Mouse (Mus musculus): ENCODE data around the gene Ppp4c. TPM values are rescaled to one million over a fixed set of nuclear protein-coding genes. Genes with fewer than 3 reads are reported as not detected.

Ppp4c gene
- polyA plus RNA-seq, 1 experiment from 2014 or later: 135 TPM

DNA sequence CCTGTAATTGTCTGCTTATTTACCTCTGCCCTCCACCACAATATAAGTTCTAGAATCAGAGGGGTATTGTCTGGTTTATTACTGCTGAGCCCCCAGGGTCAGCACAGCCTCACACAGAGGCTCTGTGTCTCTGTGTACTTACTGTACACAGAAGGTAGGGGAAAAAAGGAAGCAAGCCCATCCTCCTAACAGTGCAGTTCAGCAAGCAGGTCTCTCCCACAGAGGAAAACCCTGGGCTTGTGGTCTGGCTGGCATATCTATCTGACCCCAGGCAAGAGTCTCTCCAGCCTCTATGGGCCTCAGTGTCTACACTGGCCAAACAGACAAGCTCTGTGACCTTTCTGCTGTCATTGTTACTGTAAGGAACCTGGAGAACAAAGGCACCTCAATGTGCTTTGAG is 11.5 kb upstream of the Ppp4c start:
- no peaks in the 10 kb centered on the region for H3K27me3 ChIP-seq (replicated peaks; ENCODE audit: control insufficient read depth, insufficient read depth, low read length)
- H3K9ac ChIP-seq (ENCODE audit: low read depth, low read length): no peak overlapping the region
- no peak overlapping the region for H3K27ac ChIP-seq (ENCODE audit: low read depth, low read length)
- ATAC-seq: no peak
- 0 out of 2 replicates have a peak, but pooled peaks cover 3% of the 10 kb centered on the region for H3K4me1 ChIP-seq (replicated peaks; ENCODE audit: control insufficient read depth, insufficient read depth, low read length)
- no peak overlapping the region for H3K4me2 ChIP-seq (replicated peaks; ENCODE audit: low read depth)
- no peaks in the 10 kb centered on the region for H3K9me3 ChIP-seq (ENCODE audit: control insufficient read depth)
- TF ChIP-seq CTCF (IDR thresholded peaks at IDR 0.05; ENCODE audit: low read depth): no peak
- H3K4me3 ChIP-seq (ENCODE audit: low read depth, low read length): no peak overlapping the region
- H3K36me3 ChIP-seq (ENCODE audit: control insufficient read depth, insufficient read depth): no peaks in the 10 kb centered on the region; the same call in 1 of the 2 replicates

DNA sequence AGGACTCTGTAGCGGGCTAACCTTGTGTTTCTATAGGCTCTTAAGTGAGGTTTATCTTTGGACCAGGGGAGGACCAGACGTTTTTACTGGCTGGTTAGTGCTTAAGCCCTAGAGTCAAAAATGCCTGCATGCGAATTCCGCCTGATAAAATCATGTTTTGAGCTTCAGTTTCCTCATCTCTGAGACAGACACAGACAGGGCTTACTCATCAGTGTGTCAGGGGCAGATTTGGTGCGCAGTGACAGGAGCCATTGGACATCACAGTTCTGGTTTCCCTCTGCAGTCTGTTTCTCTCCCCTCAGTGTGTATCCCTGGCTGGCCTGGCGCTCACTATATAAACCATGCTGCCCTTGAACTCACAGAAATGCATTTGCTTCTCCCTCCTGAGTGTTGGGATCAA is 10.9 kb upstream of the Ppp4c start:
- Histone ChIP-seq H3K9me3 (ENCODE audit: control insufficient read depth) (no peaks in the 10 kb centered on the region), H3K9ac (ENCODE audit: low read depth, low read length) (no peak overlapping the region), H3K36me3 (ENCODE audit: control insufficient read depth, insufficient read depth) (no peaks in the 10 kb centered on the region; the same call in 1 of the 2 replicates), H3K4me3 (ENCODE audit: low read depth, low read length) (no peak overlapping the region), H3K27ac (ENCODE audit: low read depth, low read length) (no peak overlapping the region), H3K4me2 (replicated peaks; ENCODE audit: low read depth) (no peak overlapping the region), H3K27me3 (replicated peaks; ENCODE audit: control insufficient read depth, insufficient read depth, low read length) (no peaks in the 10 kb centered on the region), H3K4me1 (replicated peaks; ENCODE audit: control insufficient read depth, insufficient read depth, low read length) (0 out of 2 replicates have a peak, but pooled peaks cover 3% of the 10 kb centered on the region)
- ATAC-seq: no peak
- no peak for TF ChIP-seq CTCF (IDR thresholded peaks at IDR 0.05; ENCODE audit: low read depth)
- 84% methylated on average over 6 of the region's 6 CpGs for WGBS

DNA sequence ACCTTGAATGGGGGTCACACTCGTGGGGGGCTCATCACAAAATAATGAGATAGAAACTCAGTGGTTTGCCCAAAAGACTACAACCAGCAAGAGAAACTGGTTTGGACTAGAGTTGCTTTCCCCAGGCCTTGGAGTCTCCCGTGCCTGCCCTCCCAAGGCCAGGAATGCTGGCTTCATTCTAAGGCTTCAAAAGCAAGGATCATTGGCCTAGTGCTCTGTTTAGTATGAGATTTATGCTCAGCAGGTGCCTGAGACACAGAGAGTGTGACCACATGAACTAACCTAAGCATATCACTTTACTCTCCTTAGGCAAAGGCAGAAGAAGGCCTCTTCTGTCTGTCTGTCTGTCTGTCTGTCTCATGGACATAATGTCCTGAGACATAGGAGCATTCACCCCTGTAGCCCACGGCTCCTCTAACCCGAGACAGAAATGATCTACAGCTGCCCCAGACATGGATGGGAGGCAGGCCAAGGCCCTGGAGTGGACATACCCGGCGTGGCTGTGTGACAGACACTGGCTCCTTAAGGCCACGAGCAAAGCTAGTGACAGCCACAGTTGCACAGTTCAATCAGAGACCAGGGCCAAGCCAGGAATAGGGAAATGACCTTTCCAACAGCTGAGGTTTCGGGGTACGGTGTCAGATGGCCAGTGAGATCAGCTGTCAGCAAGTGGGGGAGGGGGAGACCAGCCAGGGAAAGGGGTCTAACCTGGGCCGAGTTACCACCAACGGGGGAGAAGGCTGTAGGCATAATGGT is 10.0 kb upstream of the Ppp4c start:
- 84% methylated on average over 11 of the region's 11 CpGs for WGBS
- Histone ChIP-seq H3K9me3 (ENCODE audit: control insufficient read depth) (no peaks in the 10 kb centered on the region), H3K4me2 (replicated peaks; ENCODE audit: low read depth) (no peak overlapping the region), H3K27ac (ENCODE audit: low read depth, low read length) (no peak overlapping the region), H3K9ac (ENCODE audit: low read depth, low read length) (no peak overlapping the region), H3K36me3 (ENCODE audit: control insufficient read depth, insufficient read depth) (peaks cover 3% of the 10 kb centered on the region; the same call in 1 of the 2 replicates), H3K4me3 (ENCODE audit: low read depth, low read length) (no peak overlapping the region), H3K27me3 (replicated peaks; ENCODE audit: control insufficient read depth, insufficient read depth, low read length) (no peaks in the 10 kb centered on the region), H3K4me1 (replicated peaks; ENCODE audit: control insufficient read depth, insufficient read depth, low read length) (0 out of 2 replicates have a peak, but pooled peaks cover 3% of the 10 kb centered on the region)
- no peak for TF ChIP-seq CTCF (IDR thresholded peaks at IDR 0.05; ENCODE audit: low read depth)
- no peak for ATAC-seq

DNA sequence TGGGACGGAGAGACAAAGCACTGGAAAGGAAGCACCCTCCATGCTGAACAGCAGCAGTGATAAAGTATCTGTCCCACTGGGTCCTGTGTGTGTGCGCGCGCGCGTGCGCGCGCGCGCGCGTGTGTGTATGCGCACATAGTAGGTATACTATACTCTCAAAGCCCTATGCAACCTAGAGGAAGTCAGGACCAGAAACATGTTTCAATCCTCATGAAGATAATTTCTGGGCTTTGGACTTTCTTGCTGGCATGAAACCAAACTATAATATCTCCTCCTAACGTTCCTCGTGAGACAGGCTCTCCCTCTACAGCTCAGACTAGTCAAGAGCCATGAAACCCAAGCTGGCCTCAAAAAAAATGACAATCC is 8.7 kb upstream of the Ppp4c start:
- no peak for TF ChIP-seq CTCF (IDR thresholded peaks at IDR 0.05; ENCODE audit: low read depth)
- 88% methylated on average over 16 of the region's 16 CpGs for WGBS
- Histone ChIP-seq H3K27me3 (replicated peaks; ENCODE audit: control insufficient read depth, insufficient read depth, low read length) (no peaks in the 10 kb centered on the region), H3K27ac (ENCODE audit: low read depth, low read length) (no peak overlapping the region), H3K9me3 (ENCODE audit: control insufficient read depth) (no peaks in the 10 kb centered on the region), H3K4me3 (ENCODE audit: low read depth, low read length) (no peak overlapping the region), H3K4me1 (replicated peaks; ENCODE audit: control insufficient read depth, insufficient read depth, low read length) (0 out of 2 replicates have a peak, but pooled peaks cover 3% of the 10 kb centered on the region), H3K9ac (ENCODE audit: low read depth, low read length) (no peak overlapping the region), H3K36me3 (ENCODE audit: control insufficient read depth, insufficient read depth) (peaks cover 11% of the 10 kb centered on the region; the same call in 1 of the 2 replicates), H3K4me2 (replicated peaks; ENCODE audit: low read depth) (no peak overlapping the region)
- ATAC-seq: no peak

DNA sequence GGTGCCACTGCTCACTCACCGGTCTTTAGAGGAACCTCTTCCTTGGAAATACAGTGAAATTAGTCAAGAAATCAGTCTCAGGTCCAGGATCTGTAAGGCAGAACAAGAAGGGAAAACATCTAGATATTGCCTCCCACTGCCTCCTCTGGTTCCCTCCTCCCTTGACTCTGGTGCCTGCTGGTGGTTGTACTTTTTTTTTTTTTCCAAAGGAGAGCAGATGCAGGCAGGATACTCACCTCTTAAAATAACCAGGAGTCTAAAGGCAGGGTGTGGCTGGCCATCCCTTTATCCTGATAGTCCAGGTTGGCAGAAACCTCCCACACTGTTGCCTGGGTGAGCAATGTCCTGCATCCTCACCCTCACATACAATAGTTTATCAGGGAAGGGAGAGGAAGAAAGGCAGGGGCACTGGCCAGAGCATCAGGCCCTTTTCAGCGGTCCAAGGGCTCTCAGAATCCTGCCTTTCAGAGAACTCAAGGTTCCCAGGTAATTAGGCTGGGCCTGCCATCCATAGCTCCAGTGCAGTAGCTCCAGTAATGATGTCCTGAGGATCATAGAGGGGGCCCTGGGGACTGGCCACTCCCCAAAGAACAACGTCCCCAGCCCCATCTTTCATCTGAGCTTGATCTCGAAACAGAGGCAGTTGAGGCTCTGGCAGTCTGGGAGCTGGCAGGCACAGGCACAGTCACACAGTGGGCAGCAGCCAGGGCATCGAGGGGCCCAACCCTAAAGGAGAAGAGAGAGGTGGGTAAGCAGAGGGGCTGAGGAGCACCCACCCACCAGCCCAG is 8.2 kb upstream of the Ppp4c start:
- H3K27me3 ChIP-seq (replicated peaks; ENCODE audit: control insufficient read depth, insufficient read depth, low read length): no peaks in the 10 kb centered on the region
- H3K9ac ChIP-seq (ENCODE audit: low read depth, low read length): peak overlapping the region; percentile 60
- H3K27ac ChIP-seq (ENCODE audit: low read depth, low read length): peak overlapping the region; percentile 89
- H3K4me3 ChIP-seq (ENCODE audit: low read depth, low read length): peak overlapping the region; percentile 86
- TF ChIP-seq CTCF (IDR thresholded peaks at IDR 0.05; ENCODE audit: low read depth): no peak; the same call in 1 of the 2 replicates
- WGBS: 61% methylated on average over 5 of the region's 5 CpGs
- H3K4me1 ChIP-seq (replicated peaks; ENCODE audit: control insufficient read depth, insufficient read depth, low read length): 0 out of 2 replicates have a peak, but pooled peaks cover 3% of the 10 kb centered on the region
- ATAC-seq: no peak
- peak overlapping the region; percentile 85 for H3K4me2 ChIP-seq (replicated peaks; ENCODE audit: low read depth)
- H3K36me3 ChIP-seq (ENCODE audit: control insufficient read depth, insufficient read depth): peaks cover 17% of the 10 kb centered on the region; the same call in 1 of the 2 replicates
- H3K9me3 ChIP-seq (ENCODE audit: control insufficient read depth): no peaks in the 10 kb centered on the region
